Mouse (Mus musculus) hindbrain, embryonic 15.5 days (tissue): ENCODE measurements at regions not wholly inside any gene's neighbourhood (a gene's known extent, or its start where the extent isn't known, plus 50 kb on each side); places are given as distances from the start of the nearest gene placed in this dataset.

Experiments used
- ATAC-seq: fragments of 200-750 bp; cut with Nextera tagmentation; 2 replicates; pipeline ENCODE4 v1.8.0; 2017; ENCODE audit warnings: low read depth, moderate number of reproducible peaks, moderate TSS enrichment; ENCODE audit not compliant: low FRiP score
- H3K27ac ChIP-seq: fragments of 300-500 bp; sonication (generic); replicated peaks from 2 replicates; pipeline ENCODE4 v1.5.1; 2015; ENCODE audit warnings: mild to moderate bottlenecking, inconsistent platforms
- H3K27me3 ChIP-seq: fragments of 300-500 bp; sonication (generic); 2 replicates; pipeline ENCODE4 v1.6.1; 2015; ENCODE audit warnings: control low read depth, inconsistent platforms
- H3K36me3 ChIP-seq: fragments of 300-500 bp; sonication (generic); 2 replicates; pipeline ENCODE4 v1.6.1; 2015; ENCODE audit warnings: control low read depth, inconsistent platforms
- H3K4me1 ChIP-seq: fragments of 300-500 bp; sonication (generic); replicated peaks from 2 replicates; pipeline ENCODE4 v1.6.1; 2015; ENCODE audit warnings: control low read depth, inconsistent platforms
- H3K4me2 ChIP-seq: fragments of 300-500 bp; sonication (generic); 2 replicates; pipeline ENCODE4 v1.6.1; 2015; ENCODE audit warnings: moderate library complexity, mild to moderate bottlenecking, inconsistent platforms
- H3K4me3 ChIP-seq: fragments of 300-500 bp; sonication (generic); 2 replicates; pipeline ENCODE4 v1.5.1; 2015; ENCODE audit warnings: mild to moderate bottlenecking, inconsistent platforms
- H3K9ac ChIP-seq: fragments of 300-500 bp; sonication (generic); 2 replicates; pipeline ENCODE4 v1.6.1; 2015; ENCODE audit warnings: inconsistent platforms
- H3K9me3 ChIP-seq: fragments of 300-500 bp; sonication (generic); 2 replicates; pipeline ENCODE4 v1.6.1; 2016; ENCODE audit warnings: control low read depth, inconsistent platforms
- WGBS: fragments of 180-500 bp; shearing (Covaris S2); methylation state at CpG from one replicate; pipeline ENCODE4 v1.1.7; 2015; 5-methylcytosine and 5-hydroxymethylcytosine counted together

- no peaks in the 10 kb centered on the region for H3K36me3 ChIP-seq
- H3K9ac ChIP-seq: no peak overlapping the region
- H3K27ac ChIP-seq: no peak overlapping the region
- H3K9me3 ChIP-seq: no peaks in the 10 kb centered on the region
- no peak overlapping the region for H3K4me3 ChIP-seq
- 86% methylated on average over 2 of the region's 2 CpGs for WGBS
- H3K27me3 ChIP-seq: no peaks in the 10 kb centered on the region
- no peak for ATAC-seq
- no peak overlapping the region for H3K4me2 ChIP-seq
- H3K4me1 ChIP-seq: no peaks in the 10 kb centered on the region
These were observed 2599.4 kb upstream of the Gm7489 start for GRCm38 (mm10) chr15:51285334-51285733.

GRCm38 (mm10) chr15:51286352-51286751 is 2598.4 kb upstream of the Gm7489 start:
- Histone ChIP-seq H3K27me3 (no peaks in the 10 kb centered on the region), H3K36me3 (no peaks in the 10 kb centered on the region), H3K4me1 (no peaks in the 10 kb centered on the region), H3K27ac (no peak overlapping the region), H3K4me2 (no peak overlapping the region), H3K9me3 (no peaks in the 10 kb centered on the region), H3K9ac (no peak overlapping the region), H3K4me3 (no peak overlapping the region)
- 81% methylated on average over 3 of the region's 3 CpGs for WGBS
- ATAC-seq: no peak

GRCm38 (mm10) chr15:51288911-51289432 is 2595.7 kb upstream of the Gm7489 start:
- Histone ChIP-seq H3K9me3 (no peaks in the 10 kb centered on the region), H3K4me2 (no peak overlapping the region), H3K4me1 (no peaks in the 10 kb centered on the region), H3K36me3 (no peaks in the 10 kb centered on the region), H3K27me3 (no peaks in the 10 kb centered on the region), H3K4me3 (no peak overlapping the region), H3K9ac (no peak overlapping the region), H3K27ac (no peak overlapping the region)
- 48% methylated on average over 9 of the region's 9 CpGs for WGBS
- no peak for ATAC-seq

- no peak for ATAC-seq
- H3K27me3 ChIP-seq: no peaks in the 10 kb centered on the region
- no peak overlapping the region for H3K4me3 ChIP-seq
- 73% methylated on average over 9 of the region's 9 CpGs for WGBS
- H3K9me3 ChIP-seq: no peaks in the 10 kb centered on the region
- H3K36me3 ChIP-seq: no peaks in the 10 kb centered on the region
- no peak overlapping the region for H3K9ac ChIP-seq
- H3K27ac ChIP-seq: no peak overlapping the region
- no peaks in the 10 kb centered on the region for H3K4me1 ChIP-seq
- H3K4me2 ChIP-seq: no peak overlapping the region
These were observed 2594.8 kb upstream of the Gm7489 start for GRCm38 (mm10) chr15:51289916-51290315.

DNA sequence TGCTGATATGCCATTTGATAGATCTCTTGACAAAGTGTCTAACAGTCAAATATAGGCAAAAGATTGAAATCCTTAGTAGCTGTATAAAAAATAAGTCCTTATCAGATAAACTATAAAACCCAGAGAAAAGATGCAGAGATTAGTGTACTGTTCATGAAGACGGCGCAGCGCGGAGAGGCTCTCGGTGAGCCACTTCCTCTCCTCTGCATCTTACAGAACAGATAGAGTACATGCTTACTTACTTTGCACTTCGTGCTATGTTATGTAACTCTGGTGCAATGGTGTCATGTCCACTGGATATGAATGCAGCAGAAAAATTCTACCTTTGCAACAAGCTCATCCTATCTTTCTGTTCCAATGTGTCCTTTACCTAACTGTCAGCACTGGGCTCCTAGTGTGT is 2593.5 kb upstream of the Gm7489 start:
- Histone ChIP-seq H3K4me1 (no peaks in the 10 kb centered on the region), H3K4me3 (no peak overlapping the region), H3K27me3 (no peaks in the 10 kb centered on the region), H3K9me3 (no peaks in the 10 kb centered on the region), H3K4me2 (no peak overlapping the region), H3K9ac (no peak overlapping the region), H3K27ac (no peak overlapping the region), H3K36me3 (no peaks in the 10 kb centered on the region)
- ATAC-seq: no peak
- WGBS: 96% methylated on average over 6 of the region's 6 CpGs

- H3K36me3 ChIP-seq: no peaks in the 10 kb centered on the region
- H3K4me3 ChIP-seq: no peak overlapping the region
- no peaks in the 10 kb centered on the region for H3K9me3 ChIP-seq
- H3K27me3 ChIP-seq: no peaks in the 10 kb centered on the region
- H3K9ac ChIP-seq: no peak overlapping the region
- no peak overlapping the region for H3K27ac ChIP-seq
- no peak for ATAC-seq
- no peaks in the 10 kb centered on the region for H3K4me1 ChIP-seq
- H3K4me2 ChIP-seq: no peak overlapping the region
These were observed 2587.9 kb upstream of the Gm7489 start for GRCm38 (mm10) chr15:51296841-51297240.

DNA sequence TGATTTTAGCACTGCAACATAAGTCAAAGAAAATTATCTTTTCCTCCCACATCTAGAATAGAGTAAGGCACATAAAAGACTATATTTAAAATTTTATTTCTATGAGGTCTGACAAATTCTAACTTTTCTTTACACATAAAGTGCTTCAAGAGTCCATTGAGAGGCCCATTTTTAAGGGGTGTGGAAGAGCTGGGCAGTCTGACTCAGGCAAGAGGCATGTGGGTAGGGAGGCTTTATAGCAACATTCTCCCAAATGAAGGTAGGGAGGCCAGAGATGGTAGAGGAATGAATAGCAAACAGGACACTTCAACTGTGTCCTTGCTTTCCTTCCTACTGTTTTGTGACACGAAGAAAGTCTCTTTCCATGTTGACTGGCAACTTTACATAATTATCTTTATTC is 2566.6 kb upstream of the Gm7489 start:
- no peak overlapping the region for H3K9ac ChIP-seq
- no peaks in the 10 kb centered on the region for H3K36me3 ChIP-seq
- no peaks in the 10 kb centered on the region for H3K27me3 ChIP-seq
- H3K4me1 ChIP-seq: no peaks in the 10 kb centered on the region
- no peak overlapping the region for H3K4me3 ChIP-seq
- ATAC-seq: no peak
- H3K9me3 ChIP-seq: no peaks in the 10 kb centered on the region
- WGBS: 91% methylated on average over 1 of the region's 1 CpGs
- no peak overlapping the region for H3K4me2 ChIP-seq
- no peak overlapping the region for H3K27ac ChIP-seq

- 78% methylated on average over 2 of the region's 2 CpGs for WGBS
- Histone ChIP-seq H3K27me3 (no peaks in the 10 kb centered on the region), H3K27ac (no peak overlapping the region), H3K4me2 (no peak overlapping the region), H3K9me3 (no peaks in the 10 kb centered on the region), H3K9ac (no peak overlapping the region), H3K4me3 (no peak overlapping the region), H3K36me3 (no peaks in the 10 kb centered on the region), H3K4me1 (no peaks in the 10 kb centered on the region)
- ATAC-seq: no peak
These were observed 2565.9 kb upstream of the Gm7489 start for GRCm38 (mm10) chr15:51318760-51319159.

- ATAC-seq: no peak
- no peaks in the 10 kb centered on the region for H3K27me3 ChIP-seq
- no peaks in the 10 kb centered on the region for H3K9me3 ChIP-seq
- H3K4me2 ChIP-seq: no peak overlapping the region
- no peaks in the 10 kb centered on the region for H3K36me3 ChIP-seq
- no peak overlapping the region for H3K4me3 ChIP-seq
- no peak overlapping the region for H3K9ac ChIP-seq
- no peak overlapping the region for H3K27ac ChIP-seq
- 76% methylated on average over 10 of the region's 10 CpGs for WGBS
- no peaks in the 10 kb centered on the region for H3K4me1 ChIP-seq
These were observed 2564.3 kb upstream of the Gm7489 start for GRCm38 (mm10) chr15:51320366-51320894.

DNA sequence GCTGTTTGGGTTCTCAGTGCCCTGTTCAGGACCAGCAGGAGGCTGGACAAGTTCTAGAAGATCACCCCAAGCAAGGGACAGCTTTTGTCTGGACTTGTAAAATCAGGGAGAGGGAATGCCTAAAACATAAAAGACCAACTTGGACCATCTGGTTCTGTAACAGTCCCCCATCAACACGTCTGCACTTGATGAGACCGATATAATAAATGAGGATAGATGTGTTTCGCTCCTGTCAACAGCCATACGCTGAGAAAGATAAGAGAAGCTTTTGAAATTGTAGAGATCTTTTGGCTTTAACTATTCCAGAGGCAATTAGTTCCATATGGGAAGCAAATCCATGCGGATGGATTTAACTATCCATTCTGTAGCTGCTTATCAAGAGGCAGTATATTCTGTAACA is 2561.4 kb upstream of the Gm7489 start:
- no peak overlapping the region for H3K27ac ChIP-seq

GRCm38 (mm10) chr15:51324211-51324610 is 2560.5 kb upstream of the Gm7489 start:
- Histone ChIP-seq H3K9ac (no peak overlapping the region), H3K4me2 (no peak overlapping the region), H3K9me3 (no peaks in the 10 kb centered on the region), H3K4me3 (no peak overlapping the region), H3K27me3 (no peaks in the 10 kb centered on the region), H3K27ac (no peak overlapping the region), H3K4me1 (no peaks in the 10 kb centered on the region), H3K36me3 (no peaks in the 10 kb centered on the region)
- no peak for ATAC-seq
- 84% methylated on average over 5 of the region's 5 CpGs for WGBS

More for the DNA sequence above, 2561.4 kb upstream of the Gm7489 start:
- no peak for ATAC-seq
- Histone ChIP-seq H3K4me2 (no peak overlapping the region), H3K36me3 (no peaks in the 10 kb centered on the region), H3K27me3 (no peaks in the 10 kb centered on the region), H3K4me3 (no peak overlapping the region), H3K9me3 (no peaks in the 10 kb centered on the region), H3K9ac (no peak overlapping the region), H3K4me1 (no peaks in the 10 kb centered on the region)
- WGBS: 76% methylated on average over 5 of the region's 5 CpGs

DNA sequence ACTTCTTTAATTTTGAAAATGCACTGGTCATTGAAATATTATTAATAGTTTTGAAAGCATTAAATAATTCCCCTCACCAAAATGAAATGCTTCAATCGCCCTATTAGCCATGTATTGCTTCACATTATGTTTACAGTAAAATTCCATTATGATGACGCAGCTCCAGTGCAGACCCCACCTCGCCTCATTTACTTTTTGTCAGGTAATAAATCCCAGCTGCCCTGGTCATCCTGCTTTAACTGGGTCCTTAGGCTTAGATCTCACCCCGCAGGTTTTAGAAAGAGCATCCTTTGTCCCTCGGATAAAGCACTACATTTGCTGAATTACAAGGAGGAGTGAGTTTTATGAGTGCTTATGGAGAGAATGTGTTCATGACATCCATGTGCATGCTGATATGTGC is 2557.0 kb upstream of the Gm7489 start:
- H3K4me1 ChIP-seq: no peaks in the 10 kb centered on the region
- no peaks in the 10 kb centered on the region for H3K9me3 ChIP-seq
- 72% methylated on average over 5 of the region's 5 CpGs for WGBS
- H3K4me2 ChIP-seq: no peak overlapping the region
- no peaks in the 10 kb centered on the region for H3K27me3 ChIP-seq
- ATAC-seq: no peak
- H3K27ac ChIP-seq: no peak overlapping the region
- no peak overlapping the region for H3K9ac ChIP-seq
- no peaks in the 10 kb centered on the region for H3K36me3 ChIP-seq
- H3K4me3 ChIP-seq: no peak overlapping the region

DNA sequence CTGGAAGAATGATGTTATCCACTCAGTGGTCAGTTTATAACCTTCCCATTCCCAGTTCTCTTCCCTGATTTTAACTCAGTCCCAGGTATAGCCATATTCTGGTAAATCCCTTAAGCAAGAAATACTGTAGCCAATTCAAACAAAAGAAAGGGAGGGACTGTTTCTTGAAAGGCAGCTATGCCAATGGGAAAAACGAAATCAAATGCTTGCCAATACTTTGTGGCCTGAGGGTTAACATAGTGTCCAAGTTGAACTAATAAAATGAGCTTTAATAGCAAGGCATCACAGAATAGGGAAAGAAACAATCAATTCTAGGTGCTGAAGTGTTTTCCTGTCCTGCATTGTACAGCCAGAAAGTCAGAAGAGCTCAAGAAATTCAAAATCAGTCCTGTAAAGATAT is 2548.3 kb upstream of the Gm7489 start:
- Histone ChIP-seq H3K9ac (no peak overlapping the region), H3K9me3 (no peaks in the 10 kb centered on the region), H3K4me3 (no peak overlapping the region), H3K4me1 (no peaks in the 10 kb centered on the region), H3K4me2 (no peak overlapping the region), H3K27me3 (no peaks in the 10 kb centered on the region), H3K36me3 (no peaks in the 10 kb centered on the region), H3K27ac (no peak overlapping the region)
- WGBS: 70% methylated on average over 1 of the region's 1 CpGs
- no peak for ATAC-seq
